In the genomic region with DNA sequence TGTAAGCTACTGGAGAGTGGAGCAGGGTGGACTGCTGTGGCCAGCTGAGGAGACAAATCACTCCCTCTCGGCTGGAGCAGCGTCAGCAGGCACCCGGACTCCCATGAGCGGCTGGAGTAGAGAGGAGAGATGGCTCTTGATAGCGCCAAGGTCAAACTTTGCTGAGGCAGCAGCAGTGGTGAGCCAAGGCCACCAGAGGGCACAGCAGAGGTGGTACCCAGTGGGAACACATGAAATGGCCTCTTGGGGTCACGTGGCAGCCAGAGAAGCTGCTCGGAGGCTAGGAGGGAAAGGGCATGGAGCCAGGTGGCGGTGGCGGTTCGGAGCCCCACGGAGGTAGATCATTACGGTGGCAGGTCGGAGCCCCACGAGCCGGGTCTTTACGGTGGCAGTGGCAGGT, we compare ENCODE assay signal across 8 mouse cellular contexts. TPM values are rescaled to one million over a fixed set of nuclear protein-coding genes. Genes with fewer than 3 reads are reported as not detected.
DNase-seq lines count a peak whose midpoint lies in the region; ATAC-seq and TF ChIP-seq lines count a peak whose summit lies in the region.

No protein-coding gene starts in this region.

- 13% methylated on average over 16 of the region's 16 CpGs for WGBS in hindbrain, postnatal 0 days

- peak; percentile 93 for DNase-seq in ZHBTc4 (ENCODE audit: low read depth, low spot score)
- peak; percentile 92 for DNase-seq in gastrocnemius, adult 2 months
- peak; percentile 82 for DNase-seq in hindbrain, postnatal 0 days (ENCODE audit: low spot score)
- peak; percentile 66 to 74 for DNase-seq in left cerebral cortex, adult 2 months (ENCODE audit: extremely low spot score in 1 of 2, low spot score in 2 of 2)
- DNase-seq in right cerebral cortex, adult 2 months (ENCODE audit: low spot score in 2 of 2) = peak; percentile 60 to 70
- peak; percentile 47 for DNase-seq in urinary bladder, postnatal 10 days (ENCODE audit: low spot score)

- no peaks in the 10 kb centered on the region for H3K27me3 ChIP-seq in hindbrain, postnatal 0 days (ENCODE audit: insufficient read depth, low read length)

- H3K4me1 ChIP-seq in hindbrain, postnatal 0 days (ENCODE audit: insufficient read depth, low read length) = no peaks in the 10 kb centered on the region

- H3K9me3 ChIP-seq in hindbrain, postnatal 0 days (ENCODE audit: low read length) = no peaks in the 10 kb centered on the region

- H3K9ac ChIP-seq in hindbrain, postnatal 0 days (replicated peaks; ENCODE audit: low read length) = no peak overlapping the region

- peak overlapping the region; percentile 40 for H3K4me2 ChIP-seq in hindbrain, postnatal 0 days (ENCODE audit: low read depth, low read length)

- peak overlapping the region; percentile 73 for H3K4me3 ChIP-seq in gastrocnemius, adult 2 months
- no peak overlapping the region for H3K4me3 ChIP-seq in hindbrain, postnatal 0 days (ENCODE audit: low read length)
- H3K4me3 ChIP-seq in left cerebral cortex, adult 2 months = peak overlapping the region; percentile 43

- H3K27ac ChIP-seq in gastrocnemius, adult 2 months = peak overlapping the region; percentile 73
- H3K27ac ChIP-seq in hindbrain, postnatal 0 days = no peak overlapping the region
- H3K27ac ChIP-seq in left cerebral cortex, adult 2 months = no peak overlapping the region

- H3K36me3 ChIP-seq in hindbrain, postnatal 0 days (ENCODE audit: insufficient read depth, low read length) = no peaks in the 10 kb centered on the region

- intact Hi-C loops in gastrocnemius, adult 2 months (cut with DNase I) = loop anchor here (2.0 to 5.0 kb wide), 5 partner anchors 49 to 260 kb away; partner anchors contain the start of gene Foxo3
- intact Hi-C loops in left cerebral cortex, adult 2 months (cut with DNase I) = no loop called here

- TF ChIP-seq CTCF in gastrocnemius, adult 2 months (IDR thresholded peaks at IDR 0.05) = peak; percentile 90
- TF ChIP-seq CTCF in hindbrain, postnatal 0 days (IDR thresholded peaks at IDR 0.05; ENCODE audit: low read depth) = peak; percentile 88
- peak; percentile 75 for TF ChIP-seq CTCF in left cerebral cortex, adult 2 months (IDR thresholded peaks at IDR 0.05)

- peak; percentile 95 for ATAC-seq in common myeloid progenitor, adult 5-6 weeks (replicated peaks; ENCODE audit: low read depth, poor library complexity, severe bottlenecking)
- ATAC-seq in hindbrain, postnatal 0 days = peak; percentile 76
- peak; percentile 98 for ATAC-seq in megakaryocyte, adult 5-6 weeks (ENCODE audit: poor library complexity, severe bottlenecking)

RNA-seq across cellular contexts. Expression of gene Armc2, which starts 12.8 kb away (rescaled TPM):
- 0.14 and 0.29 TPM in 2 replicates for total RNA-seq in common myeloid progenitor, adult 5-6 weeks (2017)
- under 1 TPM; 0.23 to 0.84 TPM for total RNA-seq in gastrocnemius, adult 2 months (2021)
- 4.6 and 9.1 TPM in 2 replicates for total RNA-seq in hindbrain, postnatal 0 days (2014; rRNA removed)
- 9.7 and 11.7 TPM in 2 replicates for polyA plus RNA-seq in hindbrain, postnatal 0 days (2015; fragmentation: Nextera tagmentation; extraction: Ambion mirVana)
- total RNA-seq in left cerebral cortex, adult 2 months (2021) = 10 to 100 TPM; 12.6 to 14.1 TPM
- total RNA-seq in megakaryocyte, adult 5-6 weeks (2015) = 1.2 TPM in 1 of 2 replicates, not detected in the other
- not detected in 2 replicates for total RNA-seq in megakaryocyte, adult 5-6 weeks (2017)
